Mouse (Mus musculus) spleen, adult 12 weeks (tissue): ENCODE measurements around the gene Ptdss2.

ENCODE experiments used
- DNase-seq: peaks from one replicate; pipeline ENCODE4 v3.0.0; 2022; ENCODE audit warnings: low spot score

Gene Ptdss2

GRCm38 (mm10) chr7:141122689-141123516, 721 bp downstream of the Ptdss2 start:
- peak; percentile 97 for DNase-seq

- no peak for DNase-seq
Observed at GRCm38 (mm10) chr7:141123517-141123856, 1.3 kb downstream of the Ptdss2 start.

- DNase-seq: peak; percentile 90
Observed at GRCm38 (mm10) chr7:141131024-141131820, 9.0 kb downstream of the Ptdss2 start.

GRCm38 (mm10) chr7:141131904-141132755, 9.9 kb downstream of the Ptdss2 start:
- DNase-seq: peak; percentile 61

GRCm38 (mm10) chr7:141141326-141141725, 19.1 kb downstream of the Ptdss2 start:
- no peak for DNase-seq

- peak; percentile 45 for DNase-seq
Observed at GRCm38 (mm10) chr7:141143112-141143511, 20.9 kb downstream of the Ptdss2 start.

GRCm38 (mm10) chr7:141143861-141144260, 21.7 kb downstream of the Ptdss2 start:
- DNase-seq: no peak

GRCm38 (mm10) chr7:141144650-141145049, 22.5 kb downstream of the Ptdss2 start:
- DNase-seq: no peak

GRCm38 (mm10) chr7:141145403-141145802, 23.2 kb downstream of the Ptdss2 start:
- DNase-seq: no peak

GRCm38 (mm10) chr7:141146043-141146595, 23.9 kb downstream of the Ptdss2 start:
- no peak for DNase-seq

- DNase-seq: no peak
Observed at GRCm38 (mm10) chr7:141147044-141147443, 24.9 kb downstream of the Ptdss2 start.

GRCm38 (mm10) chr7:141148639-141149038, 26.5 kb downstream of the Ptdss2 start:
- no peak for DNase-seq

- DNase-seq: no peak
Observed at GRCm38 (mm10) chr7:141155362-141155761, 33.2 kb downstream of the Ptdss2 start.

- DNase-seq: no peak
Observed at GRCm38 (mm10) chr7:141164397-141164796, 42.2 kb downstream of the Ptdss2 start.

GRCm38 (mm10) chr7:141164850-141165249, 42.7 kb downstream of the Ptdss2 start:
- DNase-seq: no peak

GRCm38 (mm10) chr7:141167901-141168517, 45.8 kb downstream of the Ptdss2 start:
- peak; percentile 42 for DNase-seq

- DNase-seq: peak; percentile 61
Observed at GRCm38 (mm10) chr7:141168518-141168953, 46.4 kb downstream of the Ptdss2 start.

- no peak for DNase-seq
Observed at GRCm38 (mm10) chr7:141169300-141169699, 47.1 kb downstream of the Ptdss2 start.

- no peak for DNase-seq
Observed at GRCm38 (mm10) chr7:141169866-141170265, 47.7 kb downstream of the Ptdss2 start.

GRCm38 (mm10) chr7:141172116-141173006, 50.2 kb downstream of the Ptdss2 start, which contains the start of gene Rnh1:
TSS of gene Rnh1 (minus strand) at chr7:141172857.
- DNase-seq: peak; percentile 87
